Mouse (Mus musculus) heart, postnatal 0 days (tissue): ENCODE measurements around the gene 1600002K03Rik. TPM values are rescaled to one million over a fixed set of nuclear protein-coding genes. Genes with fewer than 3 reads are reported as not detected.

Experiments
- ATAC-seq: fragments of 200-750 bp; cut with Nextera tagmentation; 2 replicates; pipeline ENCODE4 v1.8.0; 2017; ENCODE audit warnings: low read depth, moderate number of reproducible peaks, moderate library complexity; ENCODE audit not compliant: insufficient read depth
- DNase-seq: peaks from one replicate; pipeline ENCODE4 v3.0.0-alpha.2; 2016; ENCODE audit warnings: low spot score
- H3K27ac ChIP-seq: fragments of 300-500 bp; sonication (generic); 2 replicates; pipeline ENCODE4 v1.5.1; 2014; ENCODE audit warnings: low read depth, mild to moderate bottlenecking
- H3K27me3 ChIP-seq: fragments of 300-500 bp; sonication (generic); 2 replicates; pipeline ENCODE4 v1.6.1; 2014; ENCODE audit warnings: low read length, mixed read lengths; ENCODE audit not compliant: control insufficient read depth, insufficient read depth
- H3K36me3 ChIP-seq: fragments of 300-500 bp; sonication (generic); replicated peaks from 2 replicates; pipeline ENCODE4 v1.6.1; 2014; ENCODE audit warnings: low read length, mixed read lengths; ENCODE audit not compliant: control insufficient read depth, insufficient read depth
- H3K4me1 ChIP-seq: fragments of 300-500 bp; sonication (generic); 2 replicates; pipeline ENCODE4 v1.6.1; 2014; ENCODE audit warnings: antibody characterized with exemption; ENCODE audit not compliant: control insufficient read depth, insufficient read depth
- H3K4me2 ChIP-seq: fragments of 300-500 bp; sonication (generic); 2 replicates; pipeline ENCODE4 v1.6.1; 2014; ENCODE audit warnings: low read depth, mild to moderate bottlenecking, low read length, moderate library complexity
- H3K4me3 ChIP-seq: fragments of 300-500 bp; sonication (generic); 2 replicates; pipeline ENCODE4 v1.5.1; 2014; ENCODE audit warnings: low read depth, low read length
- H3K9ac ChIP-seq: fragments of 300-500 bp; sonication (generic); replicated peaks from 2 replicates; pipeline ENCODE4 v1.6.1; 2014; ENCODE audit warnings: low read depth, low read length, mixed read lengths
- H3K9me3 ChIP-seq: fragments of 300-500 bp; sonication (generic); replicated peaks from 2 replicates; pipeline ENCODE4 v1.6.1; 2016; ENCODE audit warnings: low read length; ENCODE audit not compliant: control insufficient read depth
- CTCF ChIP-seq: IDR thresholded peaks from 2 replicates; pipeline ENCODE4 v1.5.1; 2016; ENCODE audit warnings: antibody characterized with exemption, control low read depth, low read depth
- EP300 ChIP-seq: IDR thresholded peaks from 2 replicates; pipeline ENCODE4 v1.6.1; 2016; ENCODE audit warnings: antibody characterized with exemption, low read depth
- WGBS: fragments of 180-500 bp; shearing (Covaris S2); extraction: QIAGEN DNeasy Blood & Tissue Kit; methylation state at CpG from one replicate; pipeline ENCODE4 v1.1.7; 2014; 5-methylcytosine and 5-hydroxymethylcytosine counted together
- polyA plus RNA-seq: library from polyadenylated mRNA; unstranded; fragments of >200 nt; fragmentation: Nextera tagmentation; extraction: Ambion mirVana; gene quantifications from 2 replicates; pipeline ENCODE4 v1.2.1, GENCODE M21; 2015
- total RNA-seq: library from RNA; depleted of rRNA; stranded (reverse); fragments of >200 nt; gene quantifications from 2 replicates; pipeline ENCODE4 v1.2.3, GENCODE M21; 2014; ENCODE audit warnings: low replicate concordance

Gene 1600002K03Rik
- total and polyA plus RNA-seq, 2 experiments from 2014 or later, result 5.7 to 8.9 TPM

GRCm38 (mm10) chr10:80135641-80136040 lies 37.1 kb upstream of the 1600002K03Rik start:
- Histone ChIP-seq H3K9ac (no peak overlapping the region), H3K27me3 (peaks cover 22% of the 10 kb centered on the region; the same call in 1 of the 2 replicates), H3K4me2 (no peak overlapping the region), H3K27ac (no peak overlapping the region), H3K9me3 (no peaks in the 10 kb centered on the region), H3K4me3 (no peak overlapping the region), H3K36me3 (peaks cover 15% of the 10 kb centered on the region), H3K4me1 (peaks cover 22% of the 10 kb centered on the region)
- 89% methylated on average over 1 of the region's 1 CpGs for WGBS
- DNase-seq (no peak), ATAC-seq (no peak)
- no peak for TF ChIP-seq CTCF
- TF ChIP-seq EP300, result no peak

- Histone ChIP-seq H3K4me2 (peak overlapping the region; percentile 99), H3K4me3 (peak overlapping the region; percentile 27; the same call in 1 of the 2 replicates), H3K36me3 (peaks cover 8% of the 10 kb centered on the region), H3K9me3 (no peaks in the 10 kb centered on the region), H3K9ac (no peak overlapping the region), H3K27ac (no peak overlapping the region), H3K27me3 (peaks cover 22% of the 10 kb centered on the region; the same call in 1 of the 2 replicates), H3K4me1 (peaks cover 22% of the 10 kb centered on the region)
- DNase-seq (no peak), ATAC-seq (no peak)
- WGBS, result 24% methylated on average over 42 of the region's 49 CpGs
- TF ChIP-seq CTCF (no peak), EP300 (no peak)
Observed at GRCm38 (mm10) chr10:80136179-80136951, 36.4 kb upstream of the 1600002K03Rik start.

GRCm38 (mm10) chr10:80136952-80137625 lies 35.7 kb upstream of the 1600002K03Rik start:
- ATAC-seq (no peak), DNase-seq (no peak)
- peaks cover under 1% of the 10 kb centered on the region; the same call in 1 of the 2 replicates for H3K36me3 ChIP-seq
- H3K4me3 ChIP-seq, result peak overlapping the region; percentile 27
- peaks cover 22% of the 10 kb centered on the region; the same call in 1 of the 2 replicates for H3K27me3 ChIP-seq
- H3K9ac ChIP-seq, result no peak overlapping the region
- H3K4me2 ChIP-seq, result peak overlapping the region; percentile 99
- peaks cover 22% of the 10 kb centered on the region for H3K4me1 ChIP-seq
- WGBS, result 10% methylated on average over 29 of the region's 29 CpGs
- H3K27ac ChIP-seq, result no peak overlapping the region
- no peaks in the 10 kb centered on the region for H3K9me3 ChIP-seq
- TF ChIP-seq EP300, result no peak

- no peak for DNase-seq
- 7% methylated on average over 32 of the region's 33 CpGs for WGBS
- Histone ChIP-seq H3K4me3 (peak overlapping the region; percentile 67), H3K9me3 (no peaks in the 10 kb centered on the region), H3K4me2 (peak overlapping the region; percentile 99), H3K36me3 (no peaks in the 10 kb centered on the region), H3K4me1 (peaks cover 22% of the 10 kb centered on the region), H3K9ac (no peak overlapping the region; the same call in 1 of the 2 replicates), H3K27me3 (peaks cover 22% of the 10 kb centered on the region; the same call in 1 of the 2 replicates), H3K27ac (no peak overlapping the region)
- TF ChIP-seq EP300, result no peak
- no peak for ATAC-seq
Observed at GRCm38 (mm10) chr10:80137626-80138552, 34.9 kb upstream of the 1600002K03Rik start.
